Mouse (Mus musculus): Measurements from ENCODE around the gene Stk16.

DNA sequence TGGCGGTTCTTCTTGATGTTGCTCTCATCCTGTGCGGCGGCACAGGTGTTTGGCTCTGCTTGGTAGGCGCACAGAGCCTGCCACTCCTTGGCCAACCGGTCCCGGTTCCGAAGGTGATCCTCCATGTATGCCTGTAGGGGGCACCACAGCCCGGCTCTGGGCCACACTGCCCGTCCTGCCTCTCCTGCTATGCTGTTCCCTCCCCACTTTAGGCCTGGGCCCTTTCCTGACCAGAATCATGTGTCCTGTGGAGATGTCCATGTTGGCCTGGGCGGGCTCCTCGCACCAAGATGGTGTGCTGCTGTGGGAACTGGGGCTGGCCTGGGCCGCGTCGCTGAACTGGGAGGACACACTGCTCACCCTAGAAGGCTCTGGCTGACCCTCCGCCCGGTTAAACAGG is 42.4 kb downstream of the Stk16 start:
- no peak for TF ChIP-seq CTCF (IDR thresholded peaks at IDR 0.05; ENCODE audit: low read depth)
- TF ChIP-seq EP300 (IDR thresholded peaks at IDR 0.05; ENCODE audit: low read depth) = no peak

Measured in heart, postnatal 0 days (tissue).